Mouse (Mus musculus): ENCODE measurements around the gene Igsf21. TPM values are rescaled to one million over a fixed set of nuclear protein-coding genes. Genes with fewer than 3 reads are reported as not detected.

The Igsf21 gene
- 0.08 and 0.10 TPM in 2 replicates for polyA plus RNA-seq (2016; fragmentation: Nextera tagmentation; extraction: Ambion mirVana)

- 4% methylated on average over 52 of the region's 90 CpGs for WGBS (ENCODE audit: insufficient replicate concordance)
- Histone ChIP-seq H3K4me3 (no peak within 1 kb of the TSS), H3K4me2 (peak within 1 kb of the TSS; percentile 24; the same call in 1 of the 2 replicates)
Observed at GRCm38 (mm10) chr4:140246180-140247005, at the start of gene Igsf21. TSS of gene Igsf21 (minus strand) at chr4:140246784.

DNA sequence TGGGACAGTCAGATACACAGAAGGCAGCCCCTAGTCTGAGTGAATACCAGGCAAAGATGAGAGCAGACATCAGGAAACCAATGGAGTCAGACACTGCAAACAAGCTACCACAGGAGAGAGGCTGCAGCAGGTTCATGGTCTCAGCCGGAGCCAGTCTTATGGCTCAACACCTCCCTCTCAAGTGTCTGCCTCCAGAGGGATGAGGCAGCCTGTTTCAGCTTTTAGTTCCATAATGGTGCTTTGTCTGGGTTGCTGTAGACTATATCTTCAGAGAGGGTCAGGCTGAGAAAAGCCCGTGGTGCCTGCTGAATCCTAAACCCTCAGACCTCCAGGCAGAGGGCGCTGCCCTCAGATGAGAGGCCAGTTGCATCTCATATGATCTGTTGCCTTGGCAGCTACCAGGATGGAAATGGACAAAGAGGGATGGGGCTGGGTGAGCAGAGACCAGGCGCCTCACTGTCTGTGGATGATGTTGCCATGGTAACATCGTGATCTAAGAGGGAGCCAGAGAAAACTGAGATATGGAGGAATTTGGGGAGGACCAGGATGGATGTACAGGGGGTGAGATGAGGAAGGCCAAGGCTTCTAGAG, 39.2 kb upstream of the Igsf21 start:
- Histone ChIP-seq H3K9ac (no peak overlapping the region), H3K4me1 (no peaks in the 10 kb centered on the region), H3K9me3 (replicated peaks) (peaks cover 25% of the 10 kb centered on the region), H3K4me2 (no peak overlapping the region), H3K27me3 (replicated peaks) (no peaks in the 10 kb centered on the region), H3K4me3 (no peak overlapping the region), H3K27ac (no peak overlapping the region), H3K36me3 (no peaks in the 10 kb centered on the region)
- no peak for ATAC-seq
- 61% methylated on average over 5 of the region's 5 CpGs for WGBS (ENCODE audit: insufficient replicate concordance)

More at GRCm38 (mm10) chr4:140246180-140247005, at the start of gene Igsf21:
- ATAC-seq = 0 out of 2 replicates have a peak, but pooled peaks have one; percentile 18
- Histone ChIP-seq H3K9ac (no peak within 1 kb of the TSS), H3K27me3 (replicated peaks) (peaks cover 98% of the 10 kb centered on the region), H3K9me3 (replicated peaks) (no peaks in the 10 kb centered on the region), H3K36me3 (no peaks in the 10 kb centered on the region), H3K4me1 (0 out of 2 replicates have a peak, but pooled peaks cover 4% of the 10 kb centered on the region), H3K27ac (no peak within 1 kb of the TSS)

DNA sequence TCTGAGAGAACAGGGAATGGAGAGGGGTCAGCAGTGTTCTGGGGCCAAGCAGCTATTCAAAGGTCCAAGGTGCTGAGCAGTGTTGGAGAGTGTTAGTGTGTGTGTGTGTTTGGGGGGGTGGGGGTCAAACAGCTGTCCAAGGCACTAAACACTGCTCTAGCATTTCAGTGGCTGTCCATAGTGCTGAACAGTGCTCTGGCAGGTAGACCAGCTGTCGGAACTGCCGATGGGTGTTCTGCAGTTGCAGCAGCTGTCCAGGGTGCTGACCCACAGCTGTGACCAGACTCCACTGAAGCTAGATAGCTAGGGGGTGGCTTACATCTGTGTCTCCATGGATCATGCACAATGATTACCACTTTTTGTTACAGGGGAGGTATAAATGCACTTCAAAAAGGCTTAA, 36.8 kb upstream of the Igsf21 start:
- ATAC-seq = no peak
- Histone ChIP-seq H3K4me1 (no peaks in the 10 kb centered on the region), H3K27me3 (replicated peaks) (no peaks in the 10 kb centered on the region), H3K36me3 (no peaks in the 10 kb centered on the region), H3K4me3 (no peak overlapping the region), H3K27ac (no peak overlapping the region), H3K9me3 (replicated peaks) (peaks cover 21% of the 10 kb centered on the region), H3K9ac (no peak overlapping the region), H3K4me2 (no peak overlapping the region)
- 28% methylated on average over 2 of the region's 2 CpGs for WGBS (ENCODE audit: insufficient replicate concordance)

GRCm38 (mm10) chr4:140278269-140278668, 31.7 kb upstream of the Igsf21 start:
- peaks cover 27% of the 10 kb centered on the region for H3K9me3 ChIP-seq (replicated peaks)
- no peak overlapping the region for H3K4me3 ChIP-seq
- H3K9ac ChIP-seq = no peak overlapping the region
- H3K27ac ChIP-seq = no peak overlapping the region
- H3K4me2 ChIP-seq = no peak overlapping the region
- H3K36me3 ChIP-seq = no peaks in the 10 kb centered on the region
- no peak for ATAC-seq
- H3K4me1 ChIP-seq = no peaks in the 10 kb centered on the region
- H3K27me3 ChIP-seq (replicated peaks) = no peaks in the 10 kb centered on the region
- WGBS (ENCODE audit: insufficient replicate concordance) = 82% methylated on average over 2 of the region's 2 CpGs

DNA sequence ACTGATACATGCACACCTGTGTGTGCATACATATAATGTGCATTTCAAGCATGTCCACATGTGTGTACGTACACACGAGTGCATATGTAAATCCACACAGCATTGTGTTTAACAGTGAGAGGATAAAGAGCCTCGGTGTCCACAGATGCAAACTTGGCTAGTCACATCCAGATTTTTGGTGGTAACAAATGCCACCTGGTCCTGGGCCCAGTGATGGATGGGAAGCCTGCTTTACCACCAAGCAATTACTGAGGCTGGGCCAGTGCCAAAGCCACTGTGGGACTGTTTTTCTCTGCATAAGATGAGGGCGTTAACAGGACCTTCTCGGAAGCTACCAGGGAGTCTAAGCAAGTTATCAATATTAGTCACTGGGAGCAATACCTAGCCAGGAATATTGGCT, 25.3 kb upstream of the Igsf21 start:
- Histone ChIP-seq H3K27me3 (replicated peaks) (no peaks in the 10 kb centered on the region), H3K9ac (no peak overlapping the region), H3K4me1 (no peaks in the 10 kb centered on the region), H3K9me3 (replicated peaks) (0 out of 2 replicates have a peak, but pooled peaks cover 9% of the 10 kb centered on the region), H3K36me3 (no peaks in the 10 kb centered on the region), H3K27ac (no peak overlapping the region), H3K4me2 (no peak overlapping the region), H3K4me3 (no peak overlapping the region)
- ATAC-seq = no peak
- WGBS (ENCODE audit: insufficient replicate concordance) = 71% methylated on average over 5 of the region's 5 CpGs

DNA sequence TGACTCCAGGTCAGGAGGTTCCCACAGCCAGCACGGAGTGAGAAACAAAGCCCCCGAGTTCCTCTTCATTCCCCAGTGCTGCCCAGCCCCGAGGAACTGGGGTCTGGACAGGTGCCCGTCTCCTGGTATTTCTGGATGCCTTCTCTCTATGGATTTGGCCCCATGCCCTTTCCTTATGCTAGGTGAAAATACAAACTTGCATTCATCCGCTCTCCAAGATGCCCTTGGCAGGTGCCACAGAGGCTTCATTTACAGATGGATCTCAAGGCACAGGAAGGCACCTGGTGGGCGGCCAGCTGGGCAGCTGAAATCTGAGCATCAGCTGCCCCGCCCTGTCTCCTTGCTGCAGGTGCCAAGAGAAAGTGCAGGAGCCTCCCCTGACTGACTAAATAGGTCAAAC, 23.9 kb upstream of the Igsf21 start:
- H3K4me1 ChIP-seq = no peaks in the 10 kb centered on the region

GRCm38 (mm10) chr4:140269184-140269840, 22.7 kb upstream of the Igsf21 start:
- no peaks in the 10 kb centered on the region for H3K4me1 ChIP-seq
- no peaks in the 10 kb centered on the region for H3K36me3 ChIP-seq
- 72% methylated on average over 15 of the region's 15 CpGs for WGBS (ENCODE audit: insufficient replicate concordance)
- H3K9ac ChIP-seq = no peak overlapping the region
- no peak for ATAC-seq
- H3K4me3 ChIP-seq = no peak overlapping the region
- H3K4me2 ChIP-seq = no peak overlapping the region
- no peak overlapping the region for H3K27ac ChIP-seq
- H3K27me3 ChIP-seq (replicated peaks) = no peaks in the 10 kb centered on the region
- H3K9me3 ChIP-seq (replicated peaks) = 0 out of 2 replicates have a peak, but pooled peaks cover 13% of the 10 kb centered on the region

More for the DNA sequence above, 23.9 kb upstream of the Igsf21 start:
- H3K27ac ChIP-seq = no peak overlapping the region
- no peak overlapping the region for H3K4me3 ChIP-seq
- no peak overlapping the region for H3K9ac ChIP-seq
- no peak for ATAC-seq
- 0 out of 2 replicates have a peak, but pooled peaks cover 13% of the 10 kb centered on the region for H3K9me3 ChIP-seq (replicated peaks)
- WGBS (ENCODE audit: insufficient replicate concordance) = 49% methylated on average over 7 of the region's 7 CpGs
- H3K36me3 ChIP-seq = no peaks in the 10 kb centered on the region
- no peak overlapping the region for H3K4me2 ChIP-seq
- no peaks in the 10 kb centered on the region for H3K27me3 ChIP-seq (replicated peaks)

DNA sequence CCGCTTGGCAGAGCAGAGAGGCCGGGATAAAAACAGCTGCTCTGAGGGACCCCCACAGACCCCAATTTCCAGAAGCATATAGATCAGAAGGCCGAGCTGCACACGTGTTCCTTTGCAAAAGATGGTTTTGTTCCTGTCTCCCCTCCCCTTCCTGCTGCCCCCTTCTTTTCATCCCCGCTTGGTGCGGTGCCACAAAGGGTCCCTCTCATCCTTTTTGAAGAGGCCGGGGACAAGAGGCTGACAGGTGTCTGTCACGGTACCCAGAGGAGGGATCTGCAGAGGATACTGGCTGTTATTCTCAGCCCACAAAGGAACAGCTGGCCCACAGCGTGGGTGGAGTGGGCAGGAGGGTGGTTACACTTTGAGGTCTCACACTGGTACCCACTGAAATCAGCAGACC, 21.3 kb upstream of the Igsf21 start:
- Histone ChIP-seq H3K9me3 (replicated peaks) (0 out of 2 replicates have a peak, but pooled peaks cover 7% of the 10 kb centered on the region), H3K4me2 (no peak overlapping the region), H3K27ac (no peak overlapping the region), H3K36me3 (no peaks in the 10 kb centered on the region), H3K9ac (no peak overlapping the region), H3K4me1 (no peaks in the 10 kb centered on the region), H3K4me3 (no peak overlapping the region), H3K27me3 (replicated peaks) (no peaks in the 10 kb centered on the region)
- whole genome bisulfite sequencing (ENCODE audit: insufficient replicate concordance) = 65% methylated on average over 9 of the region's 9 CpGs
- ATAC-seq = no peak

DNA sequence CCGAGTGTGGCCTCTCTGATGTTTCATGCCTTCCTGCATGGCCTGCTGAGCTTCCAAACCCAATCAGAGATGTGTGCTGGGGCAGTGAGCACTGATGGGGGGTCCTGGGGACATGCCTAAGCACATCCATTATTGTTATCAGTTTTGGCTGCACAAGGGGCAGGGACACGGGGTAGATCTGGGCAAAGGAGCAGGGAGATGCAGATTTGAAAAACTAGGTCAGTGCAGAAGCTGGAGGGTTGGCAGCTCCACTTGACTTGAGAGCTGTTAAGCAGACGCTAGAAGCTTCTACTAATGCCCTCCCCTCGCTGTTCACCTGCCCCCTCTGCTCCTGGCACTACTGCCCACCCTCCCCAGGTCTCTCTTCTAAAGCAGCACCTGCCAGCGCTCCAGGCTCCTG, 20.5 kb upstream of the Igsf21 start:
- H3K9me3 ChIP-seq (replicated peaks) = 0 out of 2 replicates have a peak, but pooled peaks cover 7% of the 10 kb centered on the region
- 43% methylated on average over 5 of the region's 5 CpGs for WGBS (ENCODE audit: insufficient replicate concordance)
- no peak for ATAC-seq

DNA sequence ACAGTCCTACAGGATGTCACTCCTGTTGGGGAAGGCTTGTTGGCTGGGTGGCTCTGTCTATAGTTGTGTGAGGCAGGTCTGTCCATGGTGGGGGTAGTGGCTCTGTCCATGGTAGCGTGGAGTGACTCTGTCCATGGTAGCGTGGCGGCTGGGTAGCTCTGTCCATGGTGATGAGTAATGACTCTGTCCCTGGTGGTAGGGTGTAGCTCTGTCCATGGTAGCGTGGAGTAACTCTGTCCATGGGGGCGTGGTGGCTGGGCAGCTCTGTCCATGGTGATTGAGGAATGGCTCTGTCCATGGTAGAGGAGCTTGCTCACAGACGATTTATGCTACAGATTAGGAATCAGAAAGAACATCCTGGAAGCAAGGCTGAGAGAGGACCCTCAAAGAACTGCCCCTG, 12.4 kb upstream of the Igsf21 start:
- no peak overlapping the region for H3K4me2 ChIP-seq
- ATAC-seq = peak; percentile 42; the same call in 1 of the 2 replicates
- no peaks in the 10 kb centered on the region for H3K9me3 ChIP-seq (replicated peaks)
- no peak overlapping the region for H3K27ac ChIP-seq
- no peak overlapping the region for H3K4me3 ChIP-seq
- H3K36me3 ChIP-seq = no peaks in the 10 kb centered on the region
- 12% methylated on average over 6 of the region's 6 CpGs for WGBS (ENCODE audit: insufficient replicate concordance)
- H3K4me1 ChIP-seq = no peaks in the 10 kb centered on the region
- 0 out of 2 replicates have a peak, but pooled peaks cover 4% of the 10 kb centered on the region for H3K27me3 ChIP-seq (replicated peaks)
- no peak overlapping the region for H3K9ac ChIP-seq

More for the DNA sequence above, 20.5 kb upstream of the Igsf21 start:
- no peaks in the 10 kb centered on the region for H3K27me3 ChIP-seq (replicated peaks)
- H3K4me2 ChIP-seq = no peak overlapping the region
- no peaks in the 10 kb centered on the region for H3K36me3 ChIP-seq
- H3K9ac ChIP-seq = no peak overlapping the region
- no peak overlapping the region for H3K4me3 ChIP-seq
- no peak overlapping the region for H3K27ac ChIP-seq
- H3K4me1 ChIP-seq = no peaks in the 10 kb centered on the region

- no peak overlapping the region for H3K27ac ChIP-seq
- 7% methylated on average over 7 of the region's 7 CpGs for WGBS (ENCODE audit: insufficient replicate concordance)
- ATAC-seq = no peak
- H3K9me3 ChIP-seq (replicated peaks) = no peaks in the 10 kb centered on the region
- peaks cover 42% of the 10 kb centered on the region for H3K27me3 ChIP-seq (replicated peaks)
- H3K9ac ChIP-seq = no peak overlapping the region
- H3K4me1 ChIP-seq = no peaks in the 10 kb centered on the region
- H3K36me3 ChIP-seq = no peaks in the 10 kb centered on the region
- no peak overlapping the region for H3K4me2 ChIP-seq
- no peak overlapping the region for H3K4me3 ChIP-seq
Observed at GRCm38 (mm10) chr4:140252369-140252768, 5.8 kb upstream of the Igsf21 start.
